Mouse (Mus musculus) left cerebral cortex, postnatal 36 days (tissue): ENCODE results near the gene Tpi1. TPM values are rescaled to one million over a fixed set of nuclear protein-coding genes. Genes with fewer than 3 reads are reported as not detected.
"Not testable (repeated sequence)": the region's sequence is repeated elsewhere in the genome, so short reads cannot be mapped to it uniquely, and the experiment has no call there.

Source experiments
- DNase-seq, 2 experiments: peaks; one replicate each; pipeline ENCODE4 v3.0.0; 2021 to 2022; ENCODE audit warnings: low spot score in 2 of 2, mixed read lengths in 1 of 2
- intact Hi-C: fragments of 180-260 bp; cut with DNase I; formaldehyde crosslinking; loops from one replicate; pipeline ENCODE4 v1.15.1; 2025
- total RNA-seq, 2 experiments: library from RNA; stranded (reverse); gene quantifications; 2 replicates each; pipeline ENCODE4 v1.2.3; 2021

The Tpi1 gene
- total RNA-seq, 2 experiments from 2014 or later, result 736 to 850 TPM

DNA sequence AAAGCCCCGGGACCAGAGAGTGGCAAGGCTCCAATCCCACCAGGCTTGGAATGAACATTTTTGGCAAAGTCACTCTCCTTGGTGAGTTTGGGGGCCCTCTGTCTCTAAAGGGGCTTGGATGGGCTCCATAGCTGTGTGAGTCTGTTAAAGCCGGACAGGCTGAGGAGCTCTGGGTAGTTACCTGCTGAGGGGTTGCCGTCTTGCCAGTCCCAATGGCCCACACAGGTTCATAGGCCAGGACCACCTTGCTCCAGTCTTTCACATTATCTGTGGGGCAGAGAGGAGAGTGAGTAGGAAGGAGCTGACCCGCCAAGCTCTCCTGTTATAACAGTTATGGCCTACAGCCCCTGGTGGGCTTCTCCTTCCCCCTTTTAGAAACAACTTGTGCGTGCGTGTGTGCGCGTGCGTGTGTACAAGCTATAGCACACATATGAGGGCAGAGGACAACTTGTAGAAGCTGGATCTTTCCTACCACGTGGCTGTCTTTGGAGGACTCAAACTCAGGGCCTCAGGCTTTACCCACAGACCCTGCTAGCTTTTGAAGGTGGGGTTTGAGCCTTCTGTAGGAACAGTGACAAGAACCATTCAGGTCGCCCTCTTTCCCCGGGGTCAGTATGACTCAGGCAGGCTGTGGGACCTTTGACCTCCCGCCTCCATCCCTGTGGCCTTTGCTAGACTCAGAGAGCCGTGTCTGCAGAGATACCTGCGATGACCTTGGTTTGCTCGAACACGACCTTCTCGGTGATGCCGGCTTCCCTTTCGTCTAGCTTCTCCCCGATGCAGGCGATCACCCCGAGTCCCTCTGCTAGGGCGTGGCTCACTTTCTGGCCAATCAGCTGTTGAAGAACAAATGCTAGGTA, 2.2 kb downstream of the Tpi1 start:
- intact Hi-C loops, result loop anchor here (2.0 kb wide), 1 partner anchor 43 kb away; the partner anchor contains the start of gene Eno2
- DNase-seq, result no peak

- intact Hi-C loops, result no loop called here
- no peak for DNase-seq
Measured at GRCm38 (mm10) chr6:124811403-124811665, 2.8 kb downstream of the Tpi1 start.

- DNase-seq, intact Hi-C loops: not testable (repeated sequence)
Measured at GRCm38 (mm10) chr6:124810566-124811402, 3.3 kb downstream of the Tpi1 start.

- intact Hi-C loops, result no loop called here
- no peak for DNase-seq
Measured at GRCm38 (mm10) chr6:124809775-124810538, 4.1 kb downstream of the Tpi1 start.

DNA sequence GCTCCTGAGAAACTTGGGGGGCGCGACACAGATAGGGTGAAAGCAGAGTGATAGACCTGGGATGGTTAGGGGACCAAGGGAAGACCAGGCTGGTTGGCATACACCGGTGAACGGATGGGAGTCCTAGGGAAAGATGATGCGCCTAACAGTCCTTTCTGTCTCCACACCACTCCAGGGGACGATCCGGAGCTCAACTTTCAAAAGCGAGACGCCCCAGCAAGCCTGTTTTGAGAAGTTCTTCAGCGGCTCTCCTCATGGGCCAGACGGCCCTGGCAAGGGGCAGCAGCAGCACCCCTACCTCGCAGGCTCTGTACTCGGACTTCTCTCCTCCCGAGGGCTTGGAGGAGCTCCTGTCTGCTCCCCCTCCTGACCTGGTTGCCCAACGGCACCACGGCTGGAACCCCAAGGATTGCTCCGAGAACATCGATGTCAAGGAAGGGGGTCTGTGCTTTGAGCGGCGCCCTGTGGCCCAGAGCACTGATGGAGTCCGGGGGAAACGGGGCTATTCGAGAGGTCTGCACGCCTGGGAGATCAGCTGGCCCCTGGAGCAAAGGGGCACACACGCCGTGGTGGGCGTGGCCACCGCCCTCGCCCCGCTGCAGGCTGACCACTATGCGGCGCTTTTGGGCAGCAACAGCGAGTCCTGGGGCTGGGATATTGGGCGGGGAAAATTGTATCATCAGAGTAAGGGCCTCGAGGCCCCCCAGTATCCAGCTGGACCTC, 4.9 kb downstream of the Tpi1 start:
- DNase-seq, result peak; percentile 61 to 66
- intact Hi-C loops, result no loop called here

- peak in 1 of 2 experiments; percentile 48 for DNase-seq
- intact Hi-C loops, result no loop called here
Measured at GRCm38 (mm10) chr6:124808358-124809012, 5.6 kb downstream of the Tpi1 start, which contains the start of gene Spsb2. Spsb2 (plus strand) TSS chr6:124808661.

DNA sequence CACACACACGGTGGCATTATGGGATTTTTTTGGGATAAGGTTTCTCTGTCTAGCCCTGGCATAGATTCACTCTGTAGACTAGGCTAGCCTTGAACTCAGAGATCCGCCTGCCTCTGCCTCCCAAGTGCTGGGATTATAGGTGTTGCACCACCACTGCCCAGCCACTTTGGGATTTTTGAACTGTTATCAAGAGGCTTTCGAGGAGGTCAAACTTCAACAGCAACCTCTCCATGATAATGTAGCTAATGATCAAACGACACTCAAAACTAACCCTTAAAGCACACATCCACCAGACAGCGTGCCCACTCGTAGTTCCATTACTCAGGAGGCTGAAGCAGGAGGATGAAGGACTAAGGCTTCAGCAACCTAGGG, 6.1 kb downstream of the Tpi1 start:
- no peak for DNase-seq
- intact Hi-C loops, result no loop called here

DNA sequence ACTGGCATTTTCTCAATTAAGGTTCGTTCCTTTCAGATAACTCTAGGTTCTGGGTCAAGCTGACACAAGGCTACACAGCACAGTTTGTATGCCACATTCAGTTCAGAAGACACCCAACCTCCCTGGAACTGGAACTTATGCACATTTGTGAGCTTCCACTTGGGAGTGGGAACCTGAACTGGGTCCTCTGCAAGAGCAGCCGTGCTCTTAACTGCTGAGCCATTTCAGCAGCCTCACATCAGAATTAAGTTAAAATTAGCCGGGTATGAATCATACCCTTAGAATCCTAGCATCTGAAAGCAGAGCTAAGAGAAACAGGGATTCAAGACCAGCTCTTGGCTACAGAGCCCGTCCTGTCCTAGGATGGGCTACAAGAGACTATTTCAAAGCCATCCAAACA, 6.7 kb downstream of the Tpi1 start:
- intact Hi-C loops, result no loop called here
- no peak for DNase-seq

- DNase-seq, result no peak
Measured at GRCm38 (mm10) chr6:124806446-124807140, 7.5 kb downstream of the Tpi1 start.

DNA sequence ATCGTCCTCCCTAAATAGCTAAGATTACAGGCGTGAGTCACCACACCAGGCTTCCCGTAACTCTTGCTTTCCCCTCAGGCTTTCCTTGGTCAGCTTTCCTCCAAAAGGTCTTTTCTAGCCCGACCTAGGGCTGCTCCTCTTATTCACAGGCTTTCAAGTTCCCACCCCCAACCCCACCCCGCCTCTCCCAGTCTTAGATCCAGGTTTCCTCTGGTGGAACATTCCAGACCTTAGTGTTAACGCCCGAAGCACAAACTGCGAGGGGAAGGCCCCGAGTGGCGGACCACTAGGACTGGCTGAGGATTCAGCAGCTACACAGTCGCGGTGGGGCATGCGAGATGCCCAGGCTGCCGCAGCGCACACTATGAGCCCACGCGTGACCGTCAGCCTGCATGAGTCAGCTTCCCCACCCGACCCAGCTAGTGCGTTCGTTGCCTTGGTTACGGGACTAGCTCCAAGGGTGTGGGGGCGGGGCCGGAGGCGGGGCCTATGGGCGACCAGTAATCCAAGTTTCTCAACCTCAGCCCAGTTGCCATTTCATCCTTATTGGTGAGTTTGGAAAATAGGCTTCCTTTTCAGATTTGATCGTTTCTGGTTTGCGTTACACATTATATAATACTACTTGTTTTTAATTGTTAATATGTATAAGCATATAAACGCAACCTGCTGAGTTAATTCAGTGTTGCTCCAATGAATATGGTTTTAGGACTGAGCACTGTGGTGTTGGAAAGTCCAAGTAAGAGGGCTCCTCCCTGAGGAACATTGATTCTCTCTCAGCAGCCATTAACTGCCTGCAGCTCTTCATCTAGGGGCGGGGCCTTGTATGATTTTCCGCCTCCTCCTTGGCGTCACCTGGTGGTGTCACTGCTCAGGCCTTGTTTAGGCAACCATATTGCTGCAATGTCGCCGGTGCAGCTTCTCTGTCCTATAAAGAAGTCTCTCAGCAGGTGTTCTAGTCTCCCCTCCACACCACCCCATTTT, 8.5 kb downstream of the Tpi1 start:
- intact Hi-C loops, result loop anchor here (2.0 kb wide), 1 partner anchor 37 kb away; the partner anchor contains the start of gene Eno2
- peak; percentile 94 to 95 for DNase-seq

More at GRCm38 (mm10) chr6:124806446-124807140, 7.5 kb downstream of the Tpi1 start:
- intact Hi-C loops, result no loop called here

- no peak for DNase-seq
- intact Hi-C loops, result loop anchor here (2.0 kb wide), 1 partner anchor 36 kb away; the partner anchor contains the start of gene Eno2
Measured at GRCm38 (mm10) chr6:124804341-124804740, 9.8 kb downstream of the Tpi1 start.

- intact Hi-C loops, result loop anchor here (2.0 kb wide), 1 partner anchor 35 kb away; the partner anchor contains the start of gene Eno2
- not testable (repeated sequence) for DNase-seq
Measured at GRCm38 (mm10) chr6:124803691-124804090, 10.4 kb downstream of the Tpi1 start.

DNA sequence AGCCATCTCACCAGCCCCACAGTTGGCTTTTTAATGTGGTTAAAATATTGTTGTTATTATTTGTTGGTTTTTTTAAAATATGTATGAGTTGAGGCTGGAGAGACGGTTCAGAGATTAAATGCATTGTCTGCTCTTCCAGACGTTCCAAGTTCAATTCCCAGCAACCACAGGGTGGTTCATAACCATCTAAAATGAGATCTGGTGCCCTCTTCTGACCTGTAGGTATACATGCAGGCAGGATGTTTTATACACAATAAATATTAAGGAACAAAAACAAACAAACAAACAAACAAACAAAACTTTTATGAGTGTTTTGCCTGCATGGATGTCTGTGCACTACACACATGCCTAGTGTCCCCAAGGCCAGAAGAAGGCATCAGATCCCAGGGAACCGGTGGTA, 11.0 kb downstream of the Tpi1 start:
- intact Hi-C loops, result no loop called here
- no peak for DNase-seq

- intact Hi-C loops, DNase-seq: not testable (repeated sequence)
Measured at GRCm38 (mm10) chr6:124802400-124802799, 11.7 kb downstream of the Tpi1 start.

GRCm38 (mm10) chr6:124796200-124796599, 17.9 kb downstream of the Tpi1 start:
- DNase-seq, result no peak
- intact Hi-C loops, result no loop called here

DNA sequence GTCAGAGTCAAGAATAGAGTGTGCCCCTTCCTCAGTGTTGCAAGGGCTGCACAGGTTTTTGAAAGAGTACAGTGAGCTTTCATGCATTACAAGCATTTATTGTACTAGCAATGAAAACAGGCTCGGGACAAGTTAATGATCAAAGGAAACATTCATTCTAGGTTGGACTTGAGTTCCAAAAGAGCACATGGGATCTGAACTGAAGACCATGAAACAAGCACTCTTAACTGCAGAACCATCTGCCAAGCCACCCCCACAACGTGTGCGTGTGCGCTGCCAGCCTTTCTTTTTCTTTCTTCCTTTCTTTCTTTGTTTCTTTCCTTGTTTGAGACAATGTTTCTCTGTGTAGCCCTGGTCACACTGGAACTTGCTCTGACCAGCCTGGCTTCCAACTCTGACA, 18.3 kb downstream of the Tpi1 start:
- intact Hi-C loops, result no loop called here
- no peak for DNase-seq

GRCm38 (mm10) chr6:124791911-124792310, 22.2 kb downstream of the Tpi1 start:
- intact Hi-C loops, result no loop called here
- no peak for DNase-seq
